Mouse (Mus musculus) activated CD4-positive, CD25-positive, alpha-beta regulatory T cell, adult 9 weeks (primary cell): ENCODE results near the gene Dnajc22. TPM values are rescaled to one million over a fixed set of nuclear protein-coding genes. Genes with fewer than 3 reads are reported as not detected.

Experiments used
- polyA plus RNA-seq: library from polyadenylated mRNA; unstranded; fragments of 100-300 nt; shearing (Covaris generic); gene quantifications from one replicate; pipeline ENCODE4 v1.2.1, GENCODE M21; 2017

The Dnajc22 gene
- not detected for polyA plus RNA-seq

GRCm38 (mm10) chr15:99092870-99093269 lies at the start of gene Dnajc22:
Dnajc22 (plus strand) TSS chr15:99093170.

DNA sequence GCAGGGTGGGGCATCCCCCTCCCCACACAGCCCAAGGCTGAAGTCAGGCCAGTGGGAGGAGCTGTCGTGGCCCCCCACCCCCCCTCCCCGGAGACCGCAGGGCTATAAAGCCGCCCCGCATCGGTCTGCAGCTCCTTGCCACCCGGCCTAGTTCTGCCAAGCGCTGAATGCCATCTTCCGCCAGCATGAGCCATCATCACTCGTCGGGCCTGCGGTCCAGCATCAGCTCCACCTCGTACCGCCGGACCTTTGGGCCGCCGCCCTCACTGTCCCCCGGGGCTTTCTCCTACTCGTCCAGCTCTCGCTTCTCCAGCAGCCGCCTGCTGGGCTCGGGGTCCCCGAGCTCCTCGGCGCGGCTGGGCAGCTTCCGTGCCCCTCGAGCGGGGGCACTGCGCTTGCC lies 37.9 kb upstream of the Dnajc22 start, which contains the start of gene Prph:
Prph (plus strand) TSS at position 135 of the 400 bp plus-strand sequence.

DNA sequence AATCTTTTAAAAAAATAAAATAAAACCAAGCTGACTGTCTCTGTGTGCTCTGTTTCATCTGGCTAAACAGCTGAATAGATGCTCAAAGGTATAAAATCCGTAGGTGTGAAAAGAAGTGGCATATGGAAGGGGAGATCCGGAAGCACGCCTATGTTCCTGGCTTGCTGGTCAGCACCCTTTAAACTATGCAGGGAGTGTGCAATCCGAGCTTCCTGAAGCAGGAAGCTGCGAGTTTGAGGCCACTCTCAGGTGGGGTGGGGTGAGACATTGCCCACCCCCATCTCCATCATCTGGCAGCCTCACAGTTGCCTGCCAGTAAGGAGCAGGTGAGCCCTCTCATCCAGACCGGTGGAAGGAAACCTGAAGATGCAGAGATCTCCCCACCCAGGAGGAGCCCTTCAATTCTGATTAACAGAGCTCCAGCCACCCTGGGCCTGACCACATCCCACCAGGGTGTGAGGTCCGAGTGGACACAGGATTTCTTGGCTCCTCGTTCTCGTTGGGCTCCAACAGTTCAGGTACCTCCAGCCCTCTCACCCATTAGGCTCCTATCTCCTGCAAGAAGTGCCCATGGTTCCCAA lies 18.9 kb upstream of the Dnajc22 start, which contains the start of gene Troap:
Troap (plus strand) TSS at position 557 of the 581 bp plus-strand sequence.

DNA sequence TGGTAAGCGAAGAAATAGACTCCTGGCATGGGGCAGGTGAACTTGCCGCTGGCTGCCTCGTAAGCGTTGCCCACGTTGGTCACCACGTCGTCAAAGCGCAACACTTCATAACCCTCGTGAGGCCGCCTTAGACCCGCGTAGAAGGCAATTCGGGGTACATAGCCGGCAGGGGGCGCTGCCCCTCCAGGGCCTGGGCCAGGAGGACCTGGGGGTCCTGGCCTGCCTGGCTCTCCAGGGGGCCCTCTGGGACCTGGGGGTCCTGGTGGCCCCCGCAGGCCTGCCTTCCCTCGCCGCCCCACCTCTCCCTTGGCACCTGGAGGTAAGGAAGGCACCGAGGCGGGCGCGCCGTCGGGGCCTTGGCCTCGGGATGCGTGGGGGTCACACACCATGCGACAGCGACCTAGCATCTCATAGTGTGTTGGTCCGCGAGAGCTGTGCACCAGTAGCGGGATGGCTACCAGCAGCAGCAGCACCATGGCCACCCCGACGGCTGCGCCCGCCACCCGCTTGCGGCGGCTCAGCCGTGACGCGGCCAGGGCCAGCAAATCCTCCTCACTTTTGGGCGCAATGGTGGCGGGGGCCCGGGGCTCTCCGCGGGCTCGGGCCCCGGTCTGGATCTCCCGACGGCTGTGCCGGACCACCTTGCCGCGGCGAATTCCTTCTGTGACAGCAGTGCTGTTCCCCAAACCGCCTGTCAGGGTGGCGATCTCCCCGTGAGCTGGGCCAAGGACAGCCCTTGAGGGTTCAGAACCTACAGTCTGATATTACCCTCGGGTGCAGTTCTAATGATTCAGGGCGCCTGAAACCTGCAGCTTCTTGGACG lies 5.5 kb upstream of the Dnajc22 start, which contains the start of gene C1ql4:
C1ql4 (minus strand) TSS at position 565 of the 823 bp plus-strand sequence.

GRCm38 (mm10) chr15:99125711-99126080 lies 32.7 kb downstream of the Dnajc22 start, which contains the start of gene Spats2:
Spats2 (plus strand) TSS chr15:99125916.

Other genes starting within 250 kb of the Dnajc22 start
- 24.6 TPM for gene Kmt2d, start 222.0 kb upstream of the Dnajc22 start, polyA plus RNA-seq
- gene Rhebl1, start 198.6 kb upstream of the Dnajc22 start, polyA plus RNA-seq: 14.2 TPM
- not detected for gene Dhh, start 194.6 kb upstream of the Dnajc22 start, polyA plus RNA-seq
- gene Lmbr1l, start 174.9 kb upstream of the Dnajc22 start, polyA plus RNA-seq: 62.0 TPM
- 562 TPM for gene Tuba1b, start 158.6 kb upstream of the Dnajc22 start, polyA plus RNA-seq
- not detected for gene Gm49450, start 139.6 kb upstream of the Dnajc22 start, polyA plus RNA-seq
- 219 TPM for gene Tuba1a, start 139.5 kb upstream of the Dnajc22 start, polyA plus RNA-seq
- 67.9 TPM for gene Tuba1c, start 63.3 kb upstream of the Dnajc22 start, polyA plus RNA-seq
- gene Prph, start 38.0 kb upstream of the Dnajc22 start, polyA plus RNA-seq: not detected
- 1.7 TPM for gene Troap, start 18.6 kb upstream of the Dnajc22 start, polyA plus RNA-seq
- gene C1ql4, start 5.4 kb upstream of the Dnajc22 start, polyA plus RNA-seq: not detected
- gene Spats2, start 32.7 kb downstream of the Dnajc22 start, polyA plus RNA-seq: 0.15 TPM
- gene Kcnh3, start 131.7 kb downstream of the Dnajc22 start, polyA plus RNA-seq: 1.1 TPM
- 107 TPM for gene Mcrs1, start 158.8 kb downstream of the Dnajc22 start, polyA plus RNA-seq
- gene Prpf40b, start 201.9 kb downstream of the Dnajc22 start, polyA plus RNA-seq: 12.6 TPM
- gene Fam186b, start 202.7 kb downstream of the Dnajc22 start, polyA plus RNA-seq: 0.17 TPM